Mouse (Mus musculus): ENCODE measurements at regions not wholly inside any gene's neighbourhood (a gene's known extent, or its start where the extent isn't known, plus 50 kb on each side); places are given as distances from the start of the nearest gene placed in this dataset.
"Not testable (repeated sequence)": the region's sequence is repeated elsewhere in the genome, so short reads cannot be mapped to it uniquely, and the experiment has no call there.

GRCm38 (mm10) chr13:104549016-104549415, 243.3 kb upstream of the Srek1ip1 start:
- Histone ChIP-seq H3K27ac (ENCODE audit: low read depth, low read length) (no peak overlapping the region), H3K36me3 (ENCODE audit: control insufficient read depth, insufficient read depth, low read length) (no peaks in the 10 kb centered on the region), H3K4me2 (ENCODE audit: low read depth, low read length, severe bottlenecking) (no peak overlapping the region), H3K4me3 (ENCODE audit: low read depth, low read length) (no peak overlapping the region), H3K9me3 (ENCODE audit: control insufficient read depth, low read length) (no peaks in the 10 kb centered on the region), H3K4me1 (replicated peaks; ENCODE audit: control insufficient read depth, insufficient read depth, low read length) (no peaks in the 10 kb centered on the region), H3K27me3 (ENCODE audit: control insufficient read depth, insufficient read depth, low read length) (no peaks in the 10 kb centered on the region), H3K9ac (ENCODE audit: low read length) (no peak overlapping the region)
- 88% methylated on average over 9 of the region's 9 CpGs for WGBS
- DNase-seq (ENCODE audit: low spot score) (no peak), ATAC-seq (replicated peaks; ENCODE audit: low FRiP score) (no peak)

DNA sequence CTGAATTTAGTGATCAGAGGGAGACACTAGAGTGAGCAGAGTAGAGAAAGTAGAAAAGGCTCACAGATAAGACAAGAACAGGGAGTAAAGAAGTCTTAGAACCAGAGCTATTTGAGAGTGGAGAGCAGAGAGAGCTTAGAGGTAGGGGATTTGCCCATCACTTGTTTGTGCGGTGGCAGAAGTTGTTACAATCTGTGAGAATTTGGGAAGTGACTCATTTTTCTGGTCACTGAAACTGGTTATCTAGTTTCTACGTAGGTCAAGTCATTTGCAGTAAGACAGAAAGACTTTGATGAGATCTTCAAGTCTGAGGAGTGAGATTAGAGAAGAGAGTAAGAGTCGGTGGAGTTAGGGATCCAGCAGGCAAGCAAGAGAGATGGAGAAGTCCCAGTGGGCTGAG, 239.0 kb upstream of the Srek1ip1 start:
- no peaks in the 10 kb centered on the region for H3K36me3 ChIP-seq (ENCODE audit: control insufficient read depth, insufficient read depth, low read length)
- no peak overlapping the region for H3K9ac ChIP-seq (ENCODE audit: low read length)
- no peak overlapping the region for H3K4me3 ChIP-seq (ENCODE audit: low read depth, low read length)
- no peaks in the 10 kb centered on the region for H3K9me3 ChIP-seq (ENCODE audit: control insufficient read depth, low read length)
- DNase-seq (ENCODE audit: low spot score) (no peak), ATAC-seq (replicated peaks; ENCODE audit: low FRiP score) (no peak)
- H3K4me2 ChIP-seq (ENCODE audit: low read depth, low read length, severe bottlenecking), result no peak overlapping the region
- H3K4me1 ChIP-seq (replicated peaks; ENCODE audit: control insufficient read depth, insufficient read depth, low read length), result no peaks in the 10 kb centered on the region
- 88% methylated on average over 3 of the region's 3 CpGs for WGBS
- H3K27ac ChIP-seq (ENCODE audit: low read depth, low read length), result no peak overlapping the region
- no peaks in the 10 kb centered on the region for H3K27me3 ChIP-seq (ENCODE audit: control insufficient read depth, insufficient read depth, low read length)

DNA sequence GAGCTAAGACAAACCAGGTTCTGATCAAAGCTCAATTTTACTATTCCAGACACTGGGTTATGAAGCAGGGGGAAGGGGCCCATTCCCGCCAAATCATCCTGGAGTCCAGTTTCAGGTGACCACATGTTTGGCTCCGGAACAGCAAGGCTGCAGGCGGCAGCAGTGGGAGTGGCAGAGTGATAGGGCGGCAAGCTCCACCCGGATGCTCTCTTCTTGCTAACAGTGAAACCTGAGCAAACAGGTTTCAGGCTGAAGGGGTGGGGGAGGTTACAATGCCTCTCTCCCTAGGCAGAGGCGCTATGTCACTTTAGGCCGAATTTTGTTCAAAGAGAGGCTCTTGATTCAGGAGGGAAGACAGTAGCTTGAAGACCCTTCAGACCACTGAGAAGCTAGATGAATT, 235.7 kb upstream of the Srek1ip1 start:
- WGBS, result 34% methylated on average over 7 of the region's 7 CpGs
- not testable (repeated sequence) for H3K36me3 ChIP-seq (ENCODE audit: control insufficient read depth, insufficient read depth, low read length); H3K4me2 ChIP-seq (ENCODE audit: low read depth, low read length, severe bottlenecking); DNase-seq (ENCODE audit: low spot score); H3K4me1 ChIP-seq (replicated peaks; ENCODE audit: control insufficient read depth, insufficient read depth, low read length); H3K27ac ChIP-seq (ENCODE audit: low read depth, low read length); ATAC-seq (replicated peaks; ENCODE audit: low FRiP score); H3K9ac ChIP-seq (ENCODE audit: low read length); H3K9me3 ChIP-seq (ENCODE audit: control insufficient read depth, low read length); H3K27me3 ChIP-seq (ENCODE audit: control insufficient read depth, insufficient read depth, low read length); H3K4me3 ChIP-seq (ENCODE audit: low read depth, low read length)

- Histone ChIP-seq H3K27ac (ENCODE audit: low read depth, low read length) (no peak overlapping the region), H3K9me3 (ENCODE audit: control insufficient read depth, low read length) (no peaks in the 10 kb centered on the region), H3K27me3 (ENCODE audit: control insufficient read depth, insufficient read depth, low read length) (no peaks in the 10 kb centered on the region), H3K9ac (ENCODE audit: low read length) (no peak overlapping the region), H3K36me3 (ENCODE audit: control insufficient read depth, insufficient read depth, low read length) (no peaks in the 10 kb centered on the region), H3K4me1 (replicated peaks; ENCODE audit: control insufficient read depth, insufficient read depth, low read length) (no peaks in the 10 kb centered on the region), H3K4me3 (ENCODE audit: low read depth, low read length) (no peak overlapping the region), H3K4me2 (ENCODE audit: low read depth, low read length, severe bottlenecking) (no peak overlapping the region)
- no peak for DNase-seq (ENCODE audit: low spot score)
- whole genome bisulfite sequencing, result 90% methylated on average over 5 of the region's 5 CpGs
- ATAC-seq (replicated peaks; ENCODE audit: low FRiP score), result no peak
Observed at GRCm38 (mm10) chr13:104559876-104560275, 232.4 kb upstream of the Srek1ip1 start.

GRCm38 (mm10) chr13:104560500-104561114, 231.7 kb upstream of the Srek1ip1 start:
- ATAC-seq (replicated peaks; ENCODE audit: low FRiP score) (no peak), DNase-seq (ENCODE audit: low spot score) (no peak)
- Histone ChIP-seq H3K36me3 (ENCODE audit: control insufficient read depth, insufficient read depth, low read length) (no peaks in the 10 kb centered on the region), H3K9ac (ENCODE audit: low read length) (no peak overlapping the region), H3K27ac (ENCODE audit: low read depth, low read length) (no peak overlapping the region), H3K4me2 (ENCODE audit: low read depth, low read length, severe bottlenecking) (no peak overlapping the region), H3K9me3 (ENCODE audit: control insufficient read depth, low read length) (no peaks in the 10 kb centered on the region), H3K4me3 (ENCODE audit: low read depth, low read length) (no peak overlapping the region), H3K4me1 (replicated peaks; ENCODE audit: control insufficient read depth, insufficient read depth, low read length) (no peaks in the 10 kb centered on the region), H3K27me3 (ENCODE audit: control insufficient read depth, insufficient read depth, low read length) (no peaks in the 10 kb centered on the region)
- WGBS, result 79% methylated on average over 15 of the region's 15 CpGs

DNA sequence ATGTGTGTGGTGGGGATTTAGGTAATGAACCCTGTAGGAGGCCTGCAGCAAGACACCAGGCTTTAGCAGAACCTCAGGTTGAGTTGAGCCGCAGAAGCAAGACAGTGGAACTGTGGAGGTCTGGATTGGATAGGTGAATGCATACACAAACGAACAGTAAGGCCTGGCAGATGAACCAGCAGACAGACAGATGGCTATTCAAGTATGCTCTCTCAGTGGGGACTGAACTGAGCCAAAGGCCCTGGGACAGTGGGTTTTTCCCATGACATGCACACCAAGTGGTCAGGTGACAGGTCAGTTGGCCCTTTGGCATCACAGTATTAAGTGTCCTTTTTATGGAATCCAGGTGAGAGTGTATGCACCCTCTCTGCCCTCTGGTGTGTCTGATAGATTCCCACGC, 229.7 kb upstream of the Srek1ip1 start:
- Histone ChIP-seq H3K4me1 (replicated peaks; ENCODE audit: control insufficient read depth, insufficient read depth, low read length) (no peaks in the 10 kb centered on the region), H3K36me3 (ENCODE audit: control insufficient read depth, insufficient read depth, low read length) (no peaks in the 10 kb centered on the region), H3K9ac (ENCODE audit: low read length) (no peak overlapping the region), H3K4me3 (ENCODE audit: low read depth, low read length) (no peak overlapping the region), H3K27ac (ENCODE audit: low read depth, low read length) (no peak overlapping the region), H3K9me3 (ENCODE audit: control insufficient read depth, low read length) (no peaks in the 10 kb centered on the region), H3K27me3 (ENCODE audit: control insufficient read depth, insufficient read depth, low read length) (no peaks in the 10 kb centered on the region), H3K4me2 (ENCODE audit: low read depth, low read length, severe bottlenecking) (no peak overlapping the region)
- DNase-seq (ENCODE audit: low spot score) (no peak), ATAC-seq (replicated peaks; ENCODE audit: low FRiP score) (no peak)
- 44% methylated on average over 3 of the region's 3 CpGs for WGBS

- no peaks in the 10 kb centered on the region for H3K36me3 ChIP-seq (ENCODE audit: control insufficient read depth, insufficient read depth, low read length)
- DNase-seq (ENCODE audit: low spot score) (no peak), ATAC-seq (replicated peaks; ENCODE audit: low FRiP score) (no peak)
- H3K27ac ChIP-seq (ENCODE audit: low read depth, low read length), result no peak overlapping the region
- no peaks in the 10 kb centered on the region for H3K4me1 ChIP-seq (replicated peaks; ENCODE audit: control insufficient read depth, insufficient read depth, low read length)
- no peak overlapping the region for H3K4me3 ChIP-seq (ENCODE audit: low read depth, low read length)
- H3K4me2 ChIP-seq (ENCODE audit: low read depth, low read length, severe bottlenecking), result no peak overlapping the region
- no peaks in the 10 kb centered on the region for H3K9me3 ChIP-seq (ENCODE audit: control insufficient read depth, low read length)
- no peaks in the 10 kb centered on the region for H3K27me3 ChIP-seq (ENCODE audit: control insufficient read depth, insufficient read depth, low read length)
- 21% methylated on average over 2 of the region's 2 CpGs for WGBS
- no peak overlapping the region for H3K9ac ChIP-seq (ENCODE audit: low read length)
Observed at GRCm38 (mm10) chr13:104563019-104563418, 229.3 kb upstream of the Srek1ip1 start.

DNA sequence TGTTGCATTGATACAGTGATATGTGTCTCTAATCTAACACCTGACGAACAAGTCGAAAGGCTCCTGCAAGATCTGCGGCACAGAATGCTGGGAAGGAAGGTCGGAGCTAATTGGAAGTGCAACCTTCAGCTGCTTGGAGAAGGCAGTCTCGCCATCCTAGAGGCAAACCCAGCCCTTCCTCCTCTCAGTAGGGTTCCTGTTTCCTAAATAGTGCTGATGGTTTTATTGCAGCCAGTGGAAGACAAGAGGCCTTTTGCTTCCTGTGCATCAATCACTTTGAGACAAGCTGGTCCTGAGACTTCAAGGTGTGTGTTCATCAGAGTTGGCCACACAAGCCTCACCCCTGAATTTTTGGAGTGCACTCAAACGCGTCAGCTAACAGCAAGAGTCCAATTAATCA, 228.4 kb upstream of the Srek1ip1 start:
- Histone ChIP-seq H3K4me2 (ENCODE audit: low read depth, low read length, severe bottlenecking) (no peak overlapping the region), H3K9ac (ENCODE audit: low read length) (no peak overlapping the region), H3K9me3 (ENCODE audit: control insufficient read depth, low read length) (no peaks in the 10 kb centered on the region), H3K27me3 (ENCODE audit: control insufficient read depth, insufficient read depth, low read length) (no peaks in the 10 kb centered on the region), H3K36me3 (ENCODE audit: control insufficient read depth, insufficient read depth, low read length) (no peaks in the 10 kb centered on the region), H3K4me3 (ENCODE audit: low read depth, low read length) (no peak overlapping the region), H3K4me1 (replicated peaks; ENCODE audit: control insufficient read depth, insufficient read depth, low read length) (no peaks in the 10 kb centered on the region), H3K27ac (ENCODE audit: low read depth, low read length) (no peak overlapping the region)
- WGBS, result 38% methylated on average over 7 of the region's 7 CpGs
- DNase-seq (ENCODE audit: low spot score) (no peak), ATAC-seq (replicated peaks; ENCODE audit: low FRiP score) (no peak)

DNA sequence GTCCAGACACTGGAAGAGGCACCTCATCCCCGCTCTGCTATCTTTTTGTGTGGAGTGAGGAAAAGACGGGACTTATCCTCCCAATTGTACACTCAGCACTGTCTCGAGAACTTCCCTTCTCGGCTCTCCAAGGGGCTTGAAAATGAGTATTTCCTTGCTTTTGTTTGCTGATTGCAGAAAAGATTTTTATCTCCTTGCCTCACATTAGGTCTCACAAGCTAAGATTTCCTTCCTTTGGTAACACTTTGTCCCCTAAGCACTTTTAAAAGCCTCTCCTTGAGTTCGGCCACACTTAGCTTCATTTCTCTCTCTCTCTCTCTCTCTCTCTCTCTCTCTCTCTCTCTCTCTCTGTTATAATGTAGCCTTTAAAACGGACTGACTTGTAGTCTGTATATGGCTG, 222.5 kb upstream of the Srek1ip1 start:
- DNase-seq (ENCODE audit: low spot score) (no peak), ATAC-seq (replicated peaks; ENCODE audit: low FRiP score) (no peak)
- H3K9ac ChIP-seq (ENCODE audit: low read length), result no peak overlapping the region
- H3K4me3 ChIP-seq (ENCODE audit: low read depth, low read length), result no peak overlapping the region
- no peaks in the 10 kb centered on the region for H3K27me3 ChIP-seq (ENCODE audit: control insufficient read depth, insufficient read depth, low read length)
- no peak overlapping the region for H3K27ac ChIP-seq (ENCODE audit: low read depth, low read length)
- no peaks in the 10 kb centered on the region for H3K9me3 ChIP-seq (ENCODE audit: control insufficient read depth, low read length)
- WGBS, result 67% methylated on average over 6 of the region's 6 CpGs
- no peaks in the 10 kb centered on the region for H3K36me3 ChIP-seq (ENCODE audit: control insufficient read depth, insufficient read depth, low read length)
- no peaks in the 10 kb centered on the region for H3K4me1 ChIP-seq (replicated peaks; ENCODE audit: control insufficient read depth, insufficient read depth, low read length)
- H3K4me2 ChIP-seq (ENCODE audit: low read depth, low read length, severe bottlenecking), result no peak overlapping the region
